Mouse (Mus musculus): Measurements from ENCODE around the gene Bicd2. TPM values are rescaled to one million over a fixed set of nuclear protein-coding genes. Genes with fewer than 3 reads are reported as not detected.
A peak's percentile ranks its signal among the peaks of the same experiment; 100 is the strongest.

Bicd2 gene
- polyA plus RNA-seq, 1 experiment from 2014 or later, result 36.7 TPM

GRCm38 (mm10) chr13:49394886-49395447, 53.6 kb downstream of the Bicd2 start:
- no peak for DNase-seq
- Histone ChIP-seq H3K4me2 (no peak overlapping the region), H3K4me3 (ENCODE audit: low read depth, low read length) (no peak overlapping the region), H3K36me3 (ENCODE audit: insufficient read depth) (no peaks in the 10 kb centered on the region), H3K27me3 (ENCODE audit: insufficient read depth, low read length) (no peaks in the 10 kb centered on the region), H3K27ac (ENCODE audit: low read depth) (no peak overlapping the region), H3K9me3 (ENCODE audit: low read depth, low read length) (no peaks in the 10 kb centered on the region), H3K9ac (no peak overlapping the region), H3K4me1 (ENCODE audit: insufficient read depth) (no peaks in the 10 kb centered on the region)
- no peak for TF ChIP-seq CTCF (IDR thresholded peaks at IDR 0.05; ENCODE audit: low read depth)
- ATAC-seq (ENCODE audit: insufficient read depth), result no peak
- WGBS, result 95% methylated on average over 3 of the region's 3 CpGs

GRCm38 (mm10) chr13:49396798-49397197, 55.4 kb downstream of the Bicd2 start:
- H3K27me3 ChIP-seq (ENCODE audit: insufficient read depth, low read length), result no peaks in the 10 kb centered on the region
- no peak overlapping the region for H3K27ac ChIP-seq (ENCODE audit: low read depth)
- 60% methylated on average over 1 of the region's 1 CpGs for WGBS
- ATAC-seq (ENCODE audit: insufficient read depth) (no peak), DNase-seq (no peak)
- H3K9me3 ChIP-seq (ENCODE audit: low read depth, low read length), result no peaks in the 10 kb centered on the region
- H3K4me2 ChIP-seq, result no peak overlapping the region
- no peaks in the 10 kb centered on the region for H3K4me1 ChIP-seq (ENCODE audit: insufficient read depth)
- no peak overlapping the region for H3K4me3 ChIP-seq (ENCODE audit: low read depth, low read length)
- no peaks in the 10 kb centered on the region for H3K36me3 ChIP-seq (ENCODE audit: insufficient read depth)
- H3K9ac ChIP-seq, result no peak overlapping the region
- no peak for TF ChIP-seq CTCF (IDR thresholded peaks at IDR 0.05; ENCODE audit: low read depth)

GRCm38 (mm10) chr13:49398191-49398590, 56.8 kb downstream of the Bicd2 start:
- no peak for DNase-seq
- Histone ChIP-seq H3K9ac (no peak overlapping the region), H3K27me3 (ENCODE audit: insufficient read depth, low read length) (no peaks in the 10 kb centered on the region), H3K4me1 (ENCODE audit: insufficient read depth) (no peaks in the 10 kb centered on the region), H3K9me3 (ENCODE audit: low read depth, low read length) (no peaks in the 10 kb centered on the region), H3K27ac (ENCODE audit: low read depth) (no peak overlapping the region), H3K4me2 (no peak overlapping the region), H3K36me3 (ENCODE audit: insufficient read depth) (no peaks in the 10 kb centered on the region), H3K4me3 (ENCODE audit: low read depth, low read length) (no peak overlapping the region)
- 77% methylated on average over 8 of the region's 8 CpGs for WGBS
- TF ChIP-seq CTCF (IDR thresholded peaks at IDR 0.05; ENCODE audit: low read depth), result no peak
- ATAC-seq (ENCODE audit: insufficient read depth), result no peak

- no peaks in the 10 kb centered on the region for H3K27me3 ChIP-seq (ENCODE audit: insufficient read depth, low read length)
- H3K4me2 ChIP-seq, result no peak overlapping the region
- DNase-seq, result peak; percentile 66
- no peaks in the 10 kb centered on the region for H3K9me3 ChIP-seq (ENCODE audit: low read depth, low read length)
- TF ChIP-seq CTCF (IDR thresholded peaks at IDR 0.05; ENCODE audit: low read depth), result peak; percentile 59
- no peak overlapping the region for H3K9ac ChIP-seq
- no peaks in the 10 kb centered on the region for H3K4me1 ChIP-seq (ENCODE audit: insufficient read depth)
- no peak overlapping the region for H3K27ac ChIP-seq (ENCODE audit: low read depth)
- no peak overlapping the region for H3K4me3 ChIP-seq (ENCODE audit: low read depth, low read length)
- no peaks in the 10 kb centered on the region for H3K36me3 ChIP-seq (ENCODE audit: insufficient read depth)
- no peak for ATAC-seq (ENCODE audit: insufficient read depth)
- 41% methylated on average over 6 of the region's 6 CpGs for WGBS
These were observed 58.8 kb downstream of the Bicd2 start for GRCm38 (mm10) chr13:49400139-49400538.

- ATAC-seq (ENCODE audit: insufficient read depth), result no peak
- Histone ChIP-seq H3K4me3 (ENCODE audit: low read depth, low read length) (no peak overlapping the region), H3K4me1 (ENCODE audit: insufficient read depth) (no peaks in the 10 kb centered on the region), H3K9ac (no peak overlapping the region), H3K27ac (ENCODE audit: low read depth) (no peak overlapping the region), H3K27me3 (ENCODE audit: insufficient read depth, low read length) (no peaks in the 10 kb centered on the region), H3K9me3 (ENCODE audit: low read depth, low read length) (no peaks in the 10 kb centered on the region), H3K4me2 (no peak overlapping the region), H3K36me3 (ENCODE audit: insufficient read depth) (no peaks in the 10 kb centered on the region)
- no peak for DNase-seq
- no peak for TF ChIP-seq CTCF (IDR thresholded peaks at IDR 0.05; ENCODE audit: low read depth)
- 65% methylated on average over 2 of the region's 2 CpGs for WGBS
These were observed 61.2 kb downstream of the Bicd2 start for GRCm38 (mm10) chr13:49402628-49403027.

GRCm38 (mm10) chr13:49407795-49408194, 66.4 kb downstream of the Bicd2 start:
- Histone ChIP-seq H3K36me3 (ENCODE audit: insufficient read depth) (no peaks in the 10 kb centered on the region), H3K9ac (no peak overlapping the region), H3K4me3 (ENCODE audit: low read depth, low read length) (no peak overlapping the region), H3K27me3 (ENCODE audit: insufficient read depth, low read length) (no peaks in the 10 kb centered on the region), H3K4me1 (ENCODE audit: insufficient read depth) (no peaks in the 10 kb centered on the region), H3K27ac (ENCODE audit: low read depth) (no peak overlapping the region), H3K9me3 (ENCODE audit: low read depth, low read length) (no peaks in the 10 kb centered on the region), H3K4me2 (no peak overlapping the region)
- DNase-seq (no peak), ATAC-seq (ENCODE audit: insufficient read depth) (no peak)
- no peak for TF ChIP-seq CTCF (IDR thresholded peaks at IDR 0.05; ENCODE audit: low read depth)

GRCm38 (mm10) chr13:49420754-49421605, 79.6 kb downstream of the Bicd2 start, which contains the start of gene Ippk:
Ippk (plus strand) TSS chr13:49421249.
- peak within 1 kb of the TSS; percentile 85 for H3K27ac ChIP-seq (ENCODE audit: low read depth)
- 0 out of 2 replicates have a peak, but pooled peaks cover 4% of the 10 kb centered on the region for H3K36me3 ChIP-seq (ENCODE audit: insufficient read depth)
- H3K4me2 ChIP-seq, result peak within 1 kb of the TSS; percentile 95
- no peak for TF ChIP-seq CTCF (IDR thresholded peaks at IDR 0.05; ENCODE audit: low read depth)
- no peaks in the 10 kb centered on the region for H3K9me3 ChIP-seq (ENCODE audit: low read depth, low read length)
- H3K27me3 ChIP-seq (ENCODE audit: insufficient read depth, low read length), result no peaks in the 10 kb centered on the region
- under 1% methylated on average over 69 of the region's 69 CpGs for WGBS
- peak within 1 kb of the TSS; percentile 77 for H3K9ac ChIP-seq
- ATAC-seq (ENCODE audit: insufficient read depth) (peak; percentile 99), DNase-seq (peak; percentile 99)
- H3K4me3 ChIP-seq (ENCODE audit: low read depth, low read length), result peak within 1 kb of the TSS; percentile 96
- peaks cover 9% of the 10 kb centered on the region for H3K4me1 ChIP-seq (ENCODE audit: insufficient read depth)

Data from lung, embryonic 14.5 days (tissue).